Mouse (Mus musculus): ENCODE measurements around the gene Cyp2a12.
"Not testable (repeated sequence)": the region's sequence is repeated elsewhere in the genome, so short reads cannot be mapped to it uniquely, and the experiment has no call there.

- TF ChIP-seq CTCF (IDR thresholded peaks at IDR 0.05; ENCODE audit: control insufficient read depth, insufficient read depth, insufficient replicate concordance, low read depth, low read length); POLR2A (IDR thresholded peaks at IDR 0.05; ENCODE audit: control insufficient read depth, low read depth, low read length): not testable (repeated sequence)
Measured at GRCm38 (mm10) chr7:27059896-27060295, 31.0 kb downstream of the Cyp2a12 start.
